Mouse (Mus musculus) liver, adult 2 months (tissue): ENCODE measurements around the gene Tgtp2. TPM values are rescaled to one million over a fixed set of nuclear protein-coding genes. Genes with fewer than 3 reads are reported as not detected.

ENCODE experiments used
- DNase-seq: peaks from one replicate; pipeline ENCODE4 v3.0.0-alpha.2; 2011; ENCODE audit warnings: low read depth, low spot score; ENCODE audit errors: extremely low read depth
- H3K27ac ChIP-seq: fragments of 200-500 bp; replicated peaks from 2 replicates; pipeline ENCODE4 v1.5.1; 2012; ENCODE audit warnings: low read depth, mild to moderate bottlenecking, control low read depth, inconsistent platforms, low read length; ENCODE audit not compliant: insufficient read depth
- H3K27me3 ChIP-seq: fragments of 200-500 bp; 2 replicates; pipeline ENCODE4 v1.6.1; 2012; ENCODE audit warnings: mild to moderate bottlenecking, moderate library complexity, low read length, inconsistent platforms; ENCODE audit not compliant: control insufficient read depth, insufficient read depth
- H3K36me3 ChIP-seq: fragments of 200-500 bp; 2 replicates; pipeline ENCODE4 v1.6.1; 2012; ENCODE audit warnings: low read length, inconsistent platforms; ENCODE audit not compliant: control insufficient read depth, insufficient read depth
- H3K4me1 ChIP-seq: fragments of 200-500 bp; 2 replicates; pipeline ENCODE4 v1.6.1; 2011; ENCODE audit warnings: low read length; ENCODE audit not compliant: control insufficient read depth, insufficient read depth
- H3K4me3 ChIP-seq: fragments of 200-500 bp; 2 replicates; pipeline ENCODE4 v1.5.1; 2011; ENCODE audit warnings: low read depth, mild to moderate bottlenecking, control low read depth, low read length, moderate library complexity; ENCODE audit not compliant: insufficient read depth
- H3K79me2 ChIP-seq: fragments of 200-500 bp; 2 replicates; pipeline ENCODE4 v1.6.1; 2012; ENCODE audit warnings: inconsistent platforms, mild to moderate bottlenecking, low read length, moderate library complexity; ENCODE audit not compliant: control insufficient read depth, insufficient read depth
- H3K9ac ChIP-seq: fragments of 200-500 bp; 2 replicates; pipeline ENCODE4 v1.6.1; 2012; ENCODE audit warnings: low read depth, mild to moderate bottlenecking, control low read depth, inconsistent platforms, low read length
- CTCF ChIP-seq: fragments of 200-500 bp; IDR thresholded peaks from 2 replicates; pipeline ENCODE4 v1.5.1; 2011; ENCODE audit warnings: low read depth, low read length, control low read depth
- POLR2A ChIP-seq: fragments of 200-500 bp; IDR thresholded peaks from 2 replicates; pipeline ENCODE4 v1.6.1; 2011; ENCODE audit warnings: low read length, control low read depth; ENCODE audit not compliant: insufficient read depth; ENCODE audit errors: extremely low read depth
- WGBS: fragments of 180-500 bp; shearing (Covaris S2); methylation state at CpG from one replicate; pipeline ENCODE4 v1.1.7; 2018; 5-methylcytosine and 5-hydroxymethylcytosine counted together
- polyA plus RNA-seq: library from polyadenylated mRNA; depleted of rRNA; stranded (reverse); fragments of >200 nt; gene quantifications from 2 replicates; pipeline ENCODE4 v1.2.3, GENCODE M21; 2012
- total RNA-seq: library from RNA; depleted of rRNA; stranded (reverse); fragments of >200 nt; gene quantifications from 2 replicates; pipeline ENCODE4 v1.2.3, GENCODE M21; 2014

The Tgtp2 gene
- total and polyA plus RNA-seq, 2 experiments: 1.3 to 6.9 TPM

GRCm38 (mm10) chr11:49083808-49084207 is 19.8 kb upstream of the Tgtp2 start:
- Histone ChIP-seq H3K79me2 (no peaks in the 10 kb centered on the region; the same call in 1 of the 2 replicates), H3K27ac (peak overlapping the region; percentile 68), H3K27me3 (no peaks in the 10 kb centered on the region), H3K4me3 (no peak overlapping the region), H3K9ac (no peak overlapping the region), H3K4me1 (peaks cover 30% of the 10 kb centered on the region), H3K36me3 (no peaks in the 10 kb centered on the region)
- TF ChIP-seq POLR2A (no peak), CTCF (no peak)
- 52% methylated on average over 3 of the region's 3 CpGs for WGBS
- DNase-seq: peak; percentile 75

DNA sequence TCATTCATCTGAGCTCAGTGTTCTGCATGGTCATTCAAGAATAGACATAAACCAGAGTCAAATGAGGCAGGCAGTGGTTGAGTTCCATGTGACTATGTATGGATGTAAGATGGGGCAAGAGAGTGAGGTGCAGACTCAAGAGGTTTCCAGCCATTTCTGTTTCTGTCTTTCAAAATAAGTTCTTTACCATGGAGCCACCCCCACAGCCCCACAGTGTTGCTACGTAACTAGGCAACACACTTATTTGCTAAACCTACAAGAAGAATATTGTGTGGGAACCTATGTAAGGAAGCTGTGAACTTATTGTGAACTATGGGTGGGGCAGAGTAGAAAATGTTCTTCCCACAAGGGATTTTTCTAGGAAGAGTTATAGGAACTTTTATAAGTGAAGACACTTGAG is 19.1 kb upstream of the Tgtp2 start:
- Histone ChIP-seq H3K36me3 (no peaks in the 10 kb centered on the region), H3K4me1 (peaks cover 30% of the 10 kb centered on the region), H3K27ac (peak overlapping the region; percentile 21; the same call in 1 of the 2 replicates), H3K79me2 (no peaks in the 10 kb centered on the region; the same call in 1 of the 2 replicates), H3K9ac (no peak overlapping the region), H3K27me3 (no peaks in the 10 kb centered on the region), H3K4me3 (no peak overlapping the region)
- WGBS: 81% methylated on average over 1 of the region's 1 CpGs
- TF ChIP-seq CTCF: no peak
- TF ChIP-seq POLR2A: no peak
- no peak for DNase-seq

GRCm38 (mm10) chr11:49081886-49082285 is 17.9 kb upstream of the Tgtp2 start:
- 88% methylated on average over 3 of the region's 3 CpGs for WGBS
- DNase-seq: no peak
- no peaks in the 10 kb centered on the region; the same call in 1 of the 2 replicates for H3K79me2 ChIP-seq
- peaks cover 27% of the 10 kb centered on the region for H3K4me1 ChIP-seq
- H3K36me3 ChIP-seq: no peaks in the 10 kb centered on the region
- no peak overlapping the region; the same call in 1 of the 2 replicates for H3K27ac ChIP-seq
- no peaks in the 10 kb centered on the region for H3K27me3 ChIP-seq
- no peak overlapping the region for H3K9ac ChIP-seq
- H3K4me3 ChIP-seq: no peak overlapping the region
- TF ChIP-seq CTCF: no peak
- TF ChIP-seq POLR2A: no peak

GRCm38 (mm10) chr11:49081356-49081755 is 17.4 kb upstream of the Tgtp2 start:
- no peaks in the 10 kb centered on the region for H3K36me3 ChIP-seq
- H3K4me3 ChIP-seq: no peak overlapping the region
- no peak overlapping the region for H3K27ac ChIP-seq
- no peak for DNase-seq
- H3K27me3 ChIP-seq: no peaks in the 10 kb centered on the region
- no peak for TF ChIP-seq CTCF
- TF ChIP-seq POLR2A: no peak
- 50% methylated on average over 4 of the region's 4 CpGs for WGBS
- H3K9ac ChIP-seq: no peak overlapping the region
- H3K4me1 ChIP-seq: peaks cover 28% of the 10 kb centered on the region
- no peaks in the 10 kb centered on the region; the same call in 1 of the 2 replicates for H3K79me2 ChIP-seq

DNA sequence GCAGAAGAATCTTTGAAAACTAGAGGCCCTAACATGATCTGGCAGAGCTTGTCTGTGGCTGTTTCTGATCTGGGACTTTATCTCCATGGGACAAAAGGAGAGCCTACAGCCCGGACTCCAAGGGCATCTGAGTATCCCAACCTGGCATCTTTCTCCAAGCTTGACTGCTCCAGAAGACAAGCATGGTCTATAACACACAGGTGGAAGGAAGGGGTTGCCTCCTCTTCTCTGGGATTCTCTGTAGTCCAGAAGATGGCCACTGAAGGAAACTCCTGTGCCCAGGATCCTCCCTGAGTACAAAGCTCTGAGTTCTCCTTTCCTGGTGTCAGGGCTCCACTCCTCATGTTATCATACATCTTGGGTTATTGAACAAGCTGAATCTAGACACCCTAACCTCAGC is 16.6 kb upstream of the Tgtp2 start:
- H3K27me3 ChIP-seq: no peaks in the 10 kb centered on the region
- WGBS: 89% methylated on average over 1 of the region's 1 CpGs
- H3K9ac ChIP-seq: no peak overlapping the region
- peaks cover 26% of the 10 kb centered on the region for H3K4me1 ChIP-seq
- no peaks in the 10 kb centered on the region; the same call in 1 of the 2 replicates for H3K79me2 ChIP-seq
- H3K4me3 ChIP-seq: no peak overlapping the region
- no peak for DNase-seq
- 0 out of 2 replicates have a peak overlapping the region, but pooled peaks have one; percentile 5 for H3K27ac ChIP-seq
- TF ChIP-seq POLR2A (no peak), CTCF (no peak)
- no peaks in the 10 kb centered on the region for H3K36me3 ChIP-seq

GRCm38 (mm10) chr11:49078719-49079118 is 14.7 kb upstream of the Tgtp2 start:
- no peak for TF ChIP-seq POLR2A
- no peak for TF ChIP-seq CTCF
- Histone ChIP-seq H3K27me3 (no peaks in the 10 kb centered on the region), H3K36me3 (no peaks in the 10 kb centered on the region), H3K4me1 (peaks cover 11% of the 10 kb centered on the region), H3K79me2 (no peaks in the 10 kb centered on the region), H3K27ac (no peak overlapping the region), H3K4me3 (no peak overlapping the region), H3K9ac (no peak overlapping the region)
- 57% methylated on average over 3 of the region's 3 CpGs for WGBS
- DNase-seq: no peak
